Mouse (Mus musculus) MEL (cell line): ENCODE data around the gene Srgn. TPM values are rescaled to one million over a fixed set of nuclear protein-coding genes. Genes with fewer than 3 reads are reported as not detected.

Experiments used
- DNase-seq: peaks from one replicate; pipeline ENCODE4 v3.0.0; 2011; ENCODE audit warnings: low read depth, low spot score
- H3K27ac ChIP-seq: 2 replicates; pipeline ENCODE4 v1.5.1; 2012; ENCODE audit warnings: low read depth, mild to moderate bottlenecking, control low read depth, low read length, moderate library complexity; ENCODE audit not compliant: control insufficient read depth
- H3K27me3 ChIP-seq, 2 experiments: fragments of 150-350 bp in 1 of 2; sonication (generic) in 1 of 2; 2 replicates each; pipeline ENCODE4 v1.6.1; 2012; ENCODE audit warnings: low read length in 2 of 2, mild to moderate bottlenecking in 2 of 2, improper control_type of control experiment in 1 of 2, moderate library complexity in 1 of 2; ENCODE audit not compliant: insufficient read depth in 2 of 2, control insufficient read depth in 1 of 2
- H3K36me3 ChIP-seq, 2 experiments: 2 replicates each; pipeline ENCODE4 v1.6.1; 2012 to 2014; ENCODE audit warnings: low read length in 2 of 2, improper control_type of control experiment in 1 of 2, inconsistent platforms in 1 of 2, mild to moderate bottlenecking in 1 of 2; ENCODE audit not compliant: insufficient read depth in 2 of 2, control insufficient read depth in 1 of 2
- H3K4me1 ChIP-seq, 2 experiments: fragments of 150-350 bp in 1 of 2; sonication (generic) in 1 of 2; 2 replicates each; pipeline ENCODE4 v1.6.1; 2012; ENCODE audit warnings: low read length in 2 of 2, improper control_type of control experiment in 1 of 2, mild to moderate bottlenecking in 1 of 2; ENCODE audit not compliant: insufficient read depth in 2 of 2, control insufficient read depth in 1 of 2
- H3K4me3 ChIP-seq, 2 experiments: fragments of 150-350 bp in 1 of 2; sonication (generic) in 1 of 2; 2 replicates each; pipeline ENCODE4 v1.5.1; 2012; ENCODE audit warnings: low read depth in 2 of 2, low read length in 2 of 2, mild to moderate bottlenecking in 2 of 2, moderate library complexity in 2 of 2, control low read depth in 1 of 2, improper control_type of control experiment in 1 of 2; ENCODE audit not compliant: control insufficient read depth in 1 of 2, insufficient read depth in 1 of 2
- H3K79me2 ChIP-seq: 2 replicates; pipeline ENCODE4 v1.6.1; 2012; ENCODE audit warnings: mild to moderate bottlenecking, low read length, moderate library complexity; ENCODE audit not compliant: control insufficient read depth, poor library complexity, insufficient read depth
- H3K9ac ChIP-seq: 2 replicates; pipeline ENCODE4 v1.6.1; 2012; ENCODE audit warnings: low read depth, mild to moderate bottlenecking, control low read depth, low read length, moderate library complexity; ENCODE audit not compliant: control insufficient read depth, poor library complexity, severe bottlenecking
- H3K9me3 ChIP-seq: fragments of 150-350 bp; sonication (generic); replicated peaks from 2 replicates; pipeline ENCODE4 v1.6.1; 2012; ENCODE audit warnings: mild to moderate bottlenecking, low read length, improper control_type of control experiment, moderate library complexity; ENCODE audit not compliant: insufficient read depth
- BHLHE40 ChIP-seq: IDR thresholded peaks from 2 replicates; pipeline ENCODE4 v1.6.1; 2012; ENCODE audit warnings: low read depth, mild to moderate bottlenecking, inconsistent platforms, low read length, improper control_type of control experiment, borderline replicate concordance
- CHD1 ChIP-seq: IDR thresholded peaks from 2 replicates; pipeline ENCODE4 v1.6.1; 2012; ENCODE audit warnings: low read depth, mild to moderate bottlenecking, inconsistent platforms, low read length, improper control_type of control experiment
- CHD2 ChIP-seq: IDR thresholded peaks from 2 replicates; pipeline ENCODE4 v1.6.1; 2011; ENCODE audit warnings: low read length, improper control_type of control experiment
- CTCF ChIP-seq, 3 experiments: IDR thresholded peaks in 2 of 3; conservative IDR thresholded peaks in 1 of 3; 2 replicates each; pipeline ENCODE4 v1.5.1; 2011 to 2012; ENCODE audit warnings: low read length in 3 of 3, low read depth in 2 of 3, mild to moderate bottlenecking in 2 of 3, improper control_type of control experiment in 1 of 3, inconsistent platforms in 1 of 3, mixed read lengths in 1 of 3, moderate library complexity in 1 of 3; ENCODE audit not compliant: control insufficient read depth in 1 of 3, insufficient read depth in 1 of 3, poor library complexity in 1 of 3, severe bottlenecking in 1 of 3
- E2F4 ChIP-seq: IDR thresholded peaks from 2 replicates; pipeline ENCODE4 v1.6.1; 2011; ENCODE audit warnings: low read depth, low read length, improper control_type of control experiment, borderline replicate concordance
- ELF1 ChIP-seq: IDR thresholded peaks from 2 replicates; pipeline ENCODE4 v1.6.1; 2014; ENCODE audit warnings: low read depth, mild to moderate bottlenecking, inconsistent platforms, low read length, improper control_type of control experiment, moderate library complexity
- ETS1 ChIP-seq: IDR thresholded peaks from 2 replicates; pipeline ENCODE4 v1.6.1; 2012; ENCODE audit warnings: low read depth, mild to moderate bottlenecking, inconsistent platforms, low read length, improper control_type of control experiment, moderate library complexity
- GATA1 ChIP-seq: IDR thresholded peaks from 2 replicates; pipeline ENCODE4 v1.6.1; 2011; ENCODE audit warnings: low read depth, low read length, improper control_type of control experiment
- KAT2A ChIP-seq: conservative IDR thresholded peaks from 2 replicates; pipeline ENCODE4 v1.6.1; 2012; ENCODE audit warnings: low read depth, low read length, improper control_type of control experiment, inconsistent platforms
- MAFK ChIP-seq: IDR thresholded peaks from 2 replicates; pipeline ENCODE4 v1.6.1; 2011; ENCODE audit warnings: low read depth, mild to moderate bottlenecking, low read length, improper control_type of control experiment, borderline replicate concordance
- MAX ChIP-seq: IDR thresholded peaks from 2 replicates; pipeline ENCODE4 v1.6.1; 2011; ENCODE audit warnings: low read length, improper control_type of control experiment
- MAZ ChIP-seq: IDR thresholded peaks from 2 replicates; pipeline ENCODE4 v1.6.1; 2012; ENCODE audit warnings: low read depth, mild to moderate bottlenecking, inconsistent platforms, low read length, improper control_type of control experiment
- MEF2A ChIP-seq: IDR thresholded peaks from 2 replicates; pipeline ENCODE4 v1.6.1; 2014; ENCODE audit warnings: low read depth, mild to moderate bottlenecking, inconsistent platforms, low read length, improper control_type of control experiment; ENCODE audit not compliant: poor library complexity, insufficient replicate concordance, severe bottlenecking; ENCODE audit errors: extremely low read depth
- MXI1 ChIP-seq: IDR thresholded peaks from 2 replicates; pipeline ENCODE4 v1.6.1; 2011; ENCODE audit warnings: mild to moderate bottlenecking, low read depth, low read length, improper control_type of control experiment
- MYB ChIP-seq: IDR thresholded peaks from 2 replicates; pipeline ENCODE4 v1.6.1; 2011; ENCODE audit warnings: mild to moderate bottlenecking, low read depth, low read length, improper control_type of control experiment
- NELFE ChIP-seq: IDR thresholded peaks from 2 replicates; pipeline ENCODE4 v1.6.1; 2011; ENCODE audit warnings: low read depth, low read length, improper control_type of control experiment
- NRF1 ChIP-seq: IDR thresholded peaks from 2 replicates; pipeline ENCODE4 v1.6.1; 2014; ENCODE audit warnings: low read depth, mild to moderate bottlenecking, inconsistent platforms, low read length, improper control_type of control experiment, moderate library complexity; ENCODE audit not compliant: poor library complexity, insufficient read depth, severe bottlenecking
- POLR2A ChIP-seq, 2 experiments: IDR thresholded peaks; 2 replicates each; pipeline ENCODE4 v1.6.1; 2011 to 2012; ENCODE audit warnings: low read length in 2 of 2, mild to moderate bottlenecking in 2 of 2, control low read depth in 1 of 2, improper control_type of control experiment in 1 of 2, low read depth in 1 of 2, moderate library complexity in 1 of 2; ENCODE audit not compliant: control insufficient read depth in 1 of 2, insufficient read depth in 1 of 2, poor library complexity in 1 of 2
- POLR2AphosphoS2 ChIP-seq: IDR thresholded peaks from 2 replicates; pipeline ENCODE4 v1.6.1; 2011; ENCODE audit warnings: low read length, improper control_type of control experiment
- POLR2AphosphoS5 ChIP-seq: IDR thresholded peaks from 2 replicates; pipeline ENCODE4 v1.6.1; 2012; ENCODE audit warnings: low read depth, borderline replicate concordance, mild to moderate bottlenecking, inconsistent platforms, low read length, moderate library complexity, mixed read lengths
- RAD21 ChIP-seq: IDR thresholded peaks from 2 replicates; pipeline ENCODE4 v1.6.1; 2011; ENCODE audit warnings: mild to moderate bottlenecking, low read depth, low read length, improper control_type of control experiment
- RCOR1 ChIP-seq: IDR thresholded peaks from 2 replicates; pipeline ENCODE4 v1.6.1; 2012; ENCODE audit warnings: low read depth, mild to moderate bottlenecking, inconsistent platforms, low read length, improper control_type of control experiment
- SIN3A ChIP-seq: IDR thresholded peaks from 2 replicates; pipeline ENCODE4 v1.6.1; 2012; ENCODE audit warnings: low read length, improper control_type of control experiment, inconsistent platforms
- SMC3 ChIP-seq: IDR thresholded peaks from 2 replicates; pipeline ENCODE4 v1.6.1; 2011; ENCODE audit warnings: low read depth, low read length, improper control_type of control experiment
- TAL1 ChIP-seq: IDR thresholded peaks from 2 replicates; pipeline ENCODE4 v1.6.1; 2012; ENCODE audit warnings: mild to moderate bottlenecking, inconsistent platforms, low read length, moderate library complexity, mixed read lengths
- TBP ChIP-seq: IDR thresholded peaks from 2 replicates; pipeline ENCODE4 v1.8.0; 2011; ENCODE audit warnings: low read depth, low read length, improper control_type of control experiment
- TCF12 ChIP-seq: IDR thresholded peaks from 2 replicates; pipeline ENCODE4 v1.6.1; 2014; ENCODE audit warnings: low read depth, mild to moderate bottlenecking, inconsistent platforms, low read length, improper control_type of control experiment, moderate library complexity
- USF1 ChIP-seq: IDR thresholded peaks from 2 replicates; pipeline ENCODE4 v1.6.1; 2014; ENCODE audit warnings: low read depth, mild to moderate bottlenecking, inconsistent platforms, low read length, improper control_type of control experiment, moderate library complexity
- USF2 ChIP-seq, 2 experiments: IDR thresholded peaks; 2 replicates each; pipeline ENCODE4 v1.6.1; 2011 to 2012; ENCODE audit warnings: improper control_type of control experiment in 2 of 2, low read length in 2 of 2, borderline replicate concordance in 1 of 2, inconsistent platforms in 1 of 2, low read depth in 1 of 2, mild to moderate bottlenecking in 1 of 2; ENCODE audit not compliant: insufficient read depth in 1 of 2
- ZC3H11A ChIP-seq: IDR thresholded peaks from 2 replicates; pipeline ENCODE4 v1.6.1; 2012; ENCODE audit warnings: low read depth, mild to moderate bottlenecking, inconsistent platforms, low read length, improper control_type of control experiment
- ZKSCAN1 ChIP-seq: IDR thresholded peaks from 2 replicates; pipeline ENCODE4 v1.6.1; 2012; ENCODE audit warnings: low read depth, mild to moderate bottlenecking, inconsistent platforms, low read length, improper control_type of control experiment, moderate library complexity
- ZMIZ1 ChIP-seq: IDR thresholded peaks from 2 replicates; pipeline ENCODE4 v1.6.1; 2012; ENCODE audit warnings: low read depth, mild to moderate bottlenecking, inconsistent platforms, low read length, improper control_type of control experiment, moderate library complexity
- ZNF384 ChIP-seq: IDR thresholded peaks from 2 replicates; pipeline ENCODE4 v1.6.1; 2012; ENCODE audit warnings: low read depth, mild to moderate bottlenecking, inconsistent platforms, low read length, improper control_type of control experiment
- polyA plus RNA-seq, 2 experiments: library from polyadenylated mRNA; stranded (reverse) in 1 of 2; unstranded in 1 of 2; fragments of >175 nt in 1 of 2; fragments of >200 nt in 1 of 2; gene quantifications; 2 replicates each; pipeline versions ENCODE4 v1.2.1 to v1.2.4; 2012; ENCODE audit warnings: low replicate concordance in 2 of 2, low read depth in 1 of 2; ENCODE audit not compliant: insufficient read length in 2 of 2, insufficient read depth in 1 of 2, missing spikeins in 1 of 2
- total RNA-seq: library from RNA; depleted of rRNA; stranded (reverse); fragments of 300-350 nt; gene quantifications from 2 replicates; pipeline ENCODE4 v1.2.3, GENCODE M21; 2012

Gene Srgn
- total and polyA plus RNA-seq, 3 experiments = 164 to 217 TPM; not detected in 1

- no peak for TF ChIP-seq RCOR1
These were observed 39.0 kb downstream of the Srgn start (continued) for GRCm38 (mm10) chr10:62488266-62488665.

- Histone ChIP-seq H3K4me3 (peak within 1 kb of the TSS; percentile 94 to 95), H3K36me3 (peaks cover 0 to 24% of the 10 kb centered on the region in 2 experiments; a peak in 2 of 4 replicates), H3K79me2 (peaks cover 41% of the 10 kb centered on the region), H3K9ac (peak within 1 kb of the TSS; percentile 74), H3K9me3 (no peaks in the 10 kb centered on the region), H3K27me3 (no peaks in the 10 kb centered on the region), H3K4me1 (peaks cover 3 to 13% of the 10 kb centered on the region in 2 experiments; a peak in 2 of 4 replicates), H3K27ac (peak within 1 kb of the TSS; percentile 81)
- DNase-seq = peak; percentile 98
- TF ChIP-seq CHD2 (no peak), MAFK (no peak), NRF1 (peak; percentile 10; the same call in 1 of the 2 replicates), ETS1 (peak; percentile 37; the same call in 1 of the 2 replicates), ZKSCAN1 (no peak), SIN3A (peak; percentile 73), POLR2AphosphoS2 (peak; percentile 18; the same call in 1 of the 2 replicates), KAT2A (no peak), SMC3 (no peak), USF1 (peak; percentile 96), ZMIZ1 (no peak), RAD21 (no peak), TCF12 (peak; percentile 28; the same call in 1 of the 2 replicates), MAZ (peak; percentile 72; the same call in 1 of the 2 replicates), BHLHE40 (peak; percentile 96), MAX (peak; percentile 96), POLR2AphosphoS5 (no peak), ELF1 (peak; percentile 67; the same call in 1 of the 2 replicates), CTCF (IDR thresholded peaks at IDR 0.05 in 2 of 3, conservative IDR thresholded peaks at IDR 0.05 in 1 of 3; ENCODE audit: control insufficient read depth in 1 of 3, insufficient read depth in 1 of 3, low read depth in 2 of 3, low read length in 3 of 3, poor library complexity in 1 of 3, severe bottlenecking in 1 of 3) (no peak), ZC3H11A (no peak), GATA1 (no peak), E2F4 (peak; percentile 42; the same call in 1 of the 2 replicates), USF2 (IDR thresholded peaks at IDR 0.05; ENCODE audit: borderline replicate concordance in 1 of 2, insufficient read depth in 1 of 2, low read depth in 1 of 2, low read length in 2 of 2) (peak; percentile 86 to 95), ZNF384 (no peak), TAL1 (no peak), MXI1 (peak; percentile 82), TBP (0 out of 2 replicates have a peak, but pooled peaks have one; percentile 16), POLR2A (IDR thresholded peaks at IDR 0.05; ENCODE audit: control insufficient read depth in 1 of 2, insufficient read depth in 1 of 2, low read depth in 1 of 2, low read length in 2 of 2, poor library complexity in 1 of 2) (peak; percentile 55 to 57; a peak in 3 of 4 replicates), RCOR1 (no peak), MEF2A (no peak), MYB (no peak), CHD1 (no peak), NELFE (peak; percentile 58)
These were observed 40.4 kb downstream of the Srgn start, which contains the start of gene Vps26a for GRCm38 (mm10) chr10:62486618-62487415. TSS of gene Vps26a (minus strand) at chr10:62486805.
